Mouse (Mus musculus) E14TG2a.4 (cell line): ENCODE results near the gene Prr14l.
"Not testable (repeated sequence)": the region's sequence is repeated elsewhere in the genome, so short reads cannot be mapped to it uniquely, and the experiment has no call there.

ENCODE experiments used
- H3K27me3 ChIP-seq: 2 replicates; pipeline ENCODE4 v1.6.1; 2014; ENCODE audit warnings: low read length, control low read depth; ENCODE audit not compliant: insufficient read depth
- H3K36me3 ChIP-seq: 2 replicates; pipeline ENCODE4 v1.6.1; 2014; ENCODE audit warnings: low read length, control low read depth; ENCODE audit not compliant: insufficient read depth
- H3K4me1 ChIP-seq: replicated peaks from 2 replicates; pipeline ENCODE4 v1.6.1; 2014; ENCODE audit warnings: low read depth, low read length, control low read depth
- H3K4me3 ChIP-seq: replicated peaks from 2 replicates; pipeline ENCODE4 v1.5.1; 2014; ENCODE audit warnings: mild to moderate bottlenecking, low read length
- H3K9me3 ChIP-seq: 2 replicates; pipeline ENCODE4 v1.6.1; 2014; ENCODE audit warnings: low read length, control low read depth
- CTCF ChIP-seq: conservative IDR thresholded peaks from 2 replicates; pipeline ENCODE4 v1.5.1; 2014; ENCODE audit warnings: low read length
- NANOG ChIP-seq: IDR thresholded peaks from 2 replicates; pipeline ENCODE4 v1.6.1; 2014; ENCODE audit warnings: borderline replicate concordance, low read length, mixed read lengths
- POU5F1 ChIP-seq: IDR thresholded peaks from 2 replicates; pipeline ENCODE4 v1.6.1; 2014; ENCODE audit warnings: low read length, borderline replicate concordance

Gene Prr14l

GRCm38 (mm10) chr5:32820471-32820870, 33.6 kb downstream of the Prr14l start:
- no peaks in the 10 kb centered on the region for H3K27me3 ChIP-seq
- H3K4me3 ChIP-seq: no peak overlapping the region
- peaks cover 78% of the 10 kb centered on the region for H3K36me3 ChIP-seq
- H3K4me1 ChIP-seq: peaks cover 16% of the 10 kb centered on the region
- no peak for TF ChIP-seq CTCF
- TF ChIP-seq POU5F1: no peak
- TF ChIP-seq NANOG: no peak
- H3K9me3 ChIP-seq: no peaks in the 10 kb centered on the region

- no peak overlapping the region for H3K4me3 ChIP-seq
- H3K36me3 ChIP-seq: peaks cover 75% of the 10 kb centered on the region
- H3K27me3 ChIP-seq: no peaks in the 10 kb centered on the region
- H3K9me3 ChIP-seq: no peaks in the 10 kb centered on the region
- peaks cover 4% of the 10 kb centered on the region; the same call in 1 of the 2 replicates for H3K4me1 ChIP-seq
- TF ChIP-seq POU5F1 (no peak), NANOG (no peak), CTCF (no peak)
Observed at GRCm38 (mm10) chr5:32815396-32815795, 38.7 kb downstream of the Prr14l start.

- H3K9me3 ChIP-seq, H3K27me3 ChIP-seq: not testable (repeated sequence)
- Histone ChIP-seq H3K4me1 (peaks cover 13% of the 10 kb centered on the region), H3K4me3 (peak overlapping the region; percentile 91; the same call in 1 of the 2 replicates), H3K36me3 (peaks cover 60% of the 10 kb centered on the region)
Observed at GRCm38 (mm10) chr5:32786454-32786853, 67.6 kb downstream of the Prr14l start.

GRCm38 (mm10) chr5:32785313-32785915, 68.6 kb downstream of the Prr14l start, which contains the start of gene Pisd:
Pisd (minus strand) TSS chr5:32785646.
- Histone ChIP-seq H3K4me1 (peaks cover 14% of the 10 kb centered on the region), H3K4me3 (peak within 1 kb of the TSS; percentile 91), H3K36me3 (peaks cover 60% of the 10 kb centered on the region), H3K27me3 (no peaks in the 10 kb centered on the region), H3K9me3 (no peaks in the 10 kb centered on the region)
- TF ChIP-seq NANOG: no peak
- no peak for TF ChIP-seq CTCF
- no peak for TF ChIP-seq POU5F1

- H3K27me3 ChIP-seq: no peaks in the 10 kb centered on the region
- H3K4me1 ChIP-seq: peaks cover 19% of the 10 kb centered on the region
- no peaks in the 10 kb centered on the region for H3K9me3 ChIP-seq
- H3K36me3 ChIP-seq: peaks cover 60% of the 10 kb centered on the region
- peak overlapping the region; percentile 91 for H3K4me3 ChIP-seq
- TF ChIP-seq CTCF (0 out of 2 replicates have a peak, but pooled peaks have one; percentile 19), POU5F1 (no peak), NANOG (no peak)
Observed at GRCm38 (mm10) chr5:32784726-32785125, 69.3 kb downstream of the Prr14l start.

GRCm38 (mm10) chr5:32781596-32781995, 72.5 kb downstream of the Prr14l start:
- peaks cover 28% of the 10 kb centered on the region for H3K4me1 ChIP-seq
- no peak for TF ChIP-seq CTCF
- TF ChIP-seq POU5F1: no peak
- TF ChIP-seq NANOG: no peak
- no peak overlapping the region for H3K4me3 ChIP-seq
- no peaks in the 10 kb centered on the region for H3K27me3 ChIP-seq
- H3K36me3 ChIP-seq: peaks cover 74% of the 10 kb centered on the region
- H3K9me3 ChIP-seq: no peaks in the 10 kb centered on the region

- no peaks in the 10 kb centered on the region for H3K9me3 ChIP-seq
- peaks cover 18% of the 10 kb centered on the region for H3K4me1 ChIP-seq
- H3K36me3 ChIP-seq: peaks cover 93% of the 10 kb centered on the region
- H3K4me3 ChIP-seq: no peak overlapping the region
- TF ChIP-seq POU5F1: no peak
- no peak for TF ChIP-seq NANOG
- no peak for TF ChIP-seq CTCF
- no peaks in the 10 kb centered on the region for H3K27me3 ChIP-seq
Observed at GRCm38 (mm10) chr5:32778168-32778567, 75.9 kb downstream of the Prr14l start.

GRCm38 (mm10) chr5:32772361-32772760, 81.7 kb downstream of the Prr14l start:
- Histone ChIP-seq H3K27me3 (no peaks in the 10 kb centered on the region), H3K9me3 (no peaks in the 10 kb centered on the region), H3K4me3 (no peak overlapping the region), H3K36me3 (peaks cover 87% of the 10 kb centered on the region), H3K4me1 (peaks cover 34% of the 10 kb centered on the region)
- TF ChIP-seq CTCF (no peak), NANOG (no peak), POU5F1 (no peak)
